Mouse (Mus musculus) cerebellum, adult 2 months (tissue): ENCODE measurements around the gene Fam69b. TPM values are rescaled to one million over a fixed set of nuclear protein-coding genes. Genes with fewer than 3 reads are reported as not detected.

Source experiments
- DNase-seq, 2 experiments: peaks; one replicate each; pipeline ENCODE4 v3.0.0; 2021
- H3K27ac ChIP-seq: fragments of 200-500 bp; 2 replicates; pipeline ENCODE4 v1.5.1; 2012; ENCODE audit warnings: low read length, control low read depth, inconsistent platforms; ENCODE audit not compliant: insufficient read depth
- H3K27me3 ChIP-seq: fragments of 200-500 bp; 2 replicates; pipeline ENCODE4 v1.6.1; 2012; ENCODE audit warnings: inconsistent platforms, mild to moderate bottlenecking, low read length, moderate library complexity; ENCODE audit not compliant: control insufficient read depth, insufficient read depth
- H3K4me1 ChIP-seq: fragments of 200-500 bp; 2 replicates; pipeline ENCODE4 v1.6.1; 2011; ENCODE audit warnings: low read length; ENCODE audit not compliant: control insufficient read depth, insufficient read depth
- H3K4me3 ChIP-seq: fragments of 200-500 bp; replicated peaks from 2 replicates; pipeline ENCODE3; 2011; ENCODE audit warnings: mild to moderate bottlenecking, low read depth, low read length, control low read depth; ENCODE audit not compliant: insufficient read depth
- CTCF ChIP-seq: fragments of 200-500 bp; IDR thresholded peaks from 2 replicates; pipeline ENCODE4 v1.5.1; 2011; ENCODE audit warnings: low read depth, mild to moderate bottlenecking, control low read depth, low read length, moderate library complexity, borderline replicate concordance; ENCODE audit not compliant: insufficient read depth
- POLR2A ChIP-seq: fragments of 200-500 bp; IDR thresholded peaks from 2 replicates; pipeline ENCODE4 v1.6.1; 2011; ENCODE audit warnings: low read length, control low read depth, borderline replicate concordance; ENCODE audit not compliant: insufficient read depth
- WGBS: fragments of 180-500 bp; shearing (Covaris S2); methylation state at CpG from one replicate; pipeline ENCODE4 v1.1.7; 2018; 5-methylcytosine and 5-hydroxymethylcytosine counted together
- polyA plus RNA-seq: library from polyadenylated mRNA; depleted of rRNA; stranded (reverse); fragments of >200 nt; gene quantifications from 2 replicates; pipeline ENCODE4 v1.2.3, GENCODE M21; 2012

Fam69b gene
- polyA plus RNA-seq, 1 experiment: 147 TPM

DNA sequence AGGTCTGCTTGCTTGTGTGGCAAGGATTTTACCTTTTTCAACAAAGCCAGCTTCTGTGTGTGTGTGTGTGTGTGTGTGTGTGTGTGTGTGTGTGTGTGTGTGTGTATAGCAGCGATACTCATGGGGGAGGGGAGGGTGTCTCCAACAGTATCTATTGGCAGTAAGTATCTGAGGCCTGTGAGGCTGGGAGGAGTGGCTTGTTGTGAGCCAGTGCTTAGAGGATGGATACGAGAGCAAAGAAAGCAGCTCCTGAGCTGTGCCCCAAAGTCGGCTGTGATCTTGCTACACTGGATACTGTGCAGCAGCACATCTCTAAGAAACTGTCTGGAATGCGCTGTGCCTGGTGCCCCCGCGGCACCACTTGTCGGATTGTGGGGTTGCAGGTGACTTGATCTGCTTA, 10.3 kb upstream of the Fam69b start:
- no peaks in the 10 kb centered on the region for H3K27me3 ChIP-seq
- WGBS: 67% methylated on average over 7 of the region's 7 CpGs
- no peak overlapping the region for H3K27ac ChIP-seq
- TF ChIP-seq POLR2A (no peak), CTCF (no peak)
- H3K4me3 ChIP-seq: no peak overlapping the region
- DNase-seq: no peak
- H3K4me1 ChIP-seq: no peaks in the 10 kb centered on the region; the same call in 1 of the 2 replicates

DNA sequence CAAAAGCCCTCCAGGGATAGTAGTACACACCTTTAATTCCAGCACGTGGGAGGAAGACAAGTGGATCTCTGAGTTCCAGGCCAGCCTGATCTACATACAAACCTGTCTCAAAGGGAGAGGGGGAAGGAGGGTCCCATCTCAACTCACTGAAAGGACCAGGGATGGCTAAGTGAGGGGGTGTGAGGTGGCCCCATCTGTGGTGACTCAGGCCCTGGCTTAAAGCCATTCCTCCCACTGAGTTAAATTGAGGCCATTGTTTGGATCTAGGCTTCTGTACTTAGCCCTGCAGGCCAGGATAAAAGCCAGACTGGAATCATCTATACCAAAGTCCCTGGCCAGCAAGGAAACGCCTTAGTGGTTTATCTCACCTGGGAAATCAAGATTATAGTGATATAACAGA, 7.0 kb upstream of the Fam69b start:
- no peak overlapping the region for H3K4me3 ChIP-seq
- no peak overlapping the region for H3K27ac ChIP-seq
- H3K27me3 ChIP-seq: no peaks in the 10 kb centered on the region
- no peak for TF ChIP-seq POLR2A
- no peak for TF ChIP-seq CTCF
- H3K4me1 ChIP-seq: no peaks in the 10 kb centered on the region; the same call in 1 of the 2 replicates
- 19% methylated on average over 2 of the region's 2 CpGs for WGBS
- no peak for DNase-seq

DNA sequence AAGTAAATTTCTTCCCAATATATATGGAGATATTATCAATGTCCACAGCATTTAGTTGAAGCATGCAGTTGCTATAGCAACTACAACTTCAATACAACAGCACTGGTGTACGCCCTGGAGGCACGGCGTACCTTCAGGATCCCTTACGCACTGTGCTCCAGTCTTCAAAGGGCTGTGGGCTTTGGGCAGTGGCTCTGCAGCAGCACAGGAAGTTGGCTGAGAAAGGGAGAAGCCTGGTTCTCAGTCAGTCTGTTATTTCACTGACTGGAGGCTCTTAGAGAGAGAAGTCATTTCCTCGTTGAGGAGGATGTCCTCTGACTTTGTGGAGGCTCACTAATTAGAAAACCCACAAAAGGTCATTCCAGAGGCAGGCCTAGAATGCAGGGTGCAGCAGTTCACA, 5.3 kb upstream of the Fam69b start:
- 80% methylated on average over 5 of the region's 5 CpGs for WGBS
- no peaks in the 10 kb centered on the region; the same call in 1 of the 2 replicates for H3K4me1 ChIP-seq
- no peaks in the 10 kb centered on the region for H3K27me3 ChIP-seq
- H3K4me3 ChIP-seq: no peak overlapping the region
- DNase-seq: no peak
- H3K27ac ChIP-seq: no peak overlapping the region
- TF ChIP-seq CTCF: no peak
- TF ChIP-seq POLR2A: no peak

DNA sequence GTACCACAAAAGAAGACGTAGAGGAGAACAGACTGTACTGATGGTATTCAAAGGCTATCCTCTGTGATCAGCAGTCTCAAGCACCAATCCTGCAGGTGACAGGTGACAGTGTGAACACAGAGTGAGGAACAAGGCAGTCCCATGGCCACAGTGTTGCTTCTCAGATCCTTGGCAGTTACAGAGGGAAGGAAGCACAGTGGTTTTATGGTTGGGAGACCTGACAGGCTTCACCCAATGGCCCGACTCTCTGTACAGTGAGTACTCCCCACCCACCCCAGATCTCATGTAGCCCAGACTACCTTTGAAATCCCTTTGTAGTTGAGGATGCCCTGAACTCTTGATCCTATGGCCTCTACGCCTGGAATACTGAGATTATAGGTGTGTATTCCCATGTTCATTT, 2.8 kb upstream of the Fam69b start:
- 85% methylated on average over 3 of the region's 3 CpGs for WGBS

DNA sequence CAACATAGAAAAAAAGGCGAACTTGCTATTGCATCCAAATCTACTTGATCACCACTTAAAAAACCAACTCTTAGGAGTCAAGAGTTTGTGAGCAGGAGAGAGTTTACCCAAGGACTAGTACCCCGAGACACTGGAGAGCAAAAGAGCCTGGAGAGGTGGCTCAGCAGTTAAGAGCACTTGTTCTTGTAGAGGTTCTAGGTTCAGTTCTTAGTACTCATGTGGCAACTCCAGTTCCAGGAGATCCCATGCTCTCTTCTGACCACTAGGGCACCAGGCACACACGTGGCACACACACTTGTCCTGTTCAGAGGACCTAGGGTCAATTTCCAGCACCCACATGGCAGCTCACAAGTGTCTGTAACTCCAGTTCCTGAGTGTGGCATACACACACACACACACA, 2.2 kb upstream of the Fam69b start:
- no peak overlapping the region for H3K27ac ChIP-seq
- peaks cover 11% of the 10 kb centered on the region for H3K4me1 ChIP-seq
- 72% methylated on average over 3 of the region's 3 CpGs for WGBS
- no peaks in the 10 kb centered on the region for H3K27me3 ChIP-seq
- no peak overlapping the region for H3K4me3 ChIP-seq
- TF ChIP-seq POLR2A (no peak), CTCF (no peak)
- DNase-seq: no peak

More for the DNA sequence above, 2.8 kb upstream of the Fam69b start:
- no peaks in the 10 kb centered on the region for H3K27me3 ChIP-seq
- no peak for DNase-seq
- TF ChIP-seq POLR2A (no peak), CTCF (no peak)
- no peak overlapping the region for H3K4me3 ChIP-seq
- peaks cover 7% of the 10 kb centered on the region for H3K4me1 ChIP-seq
- no peak overlapping the region for H3K27ac ChIP-seq

DNA sequence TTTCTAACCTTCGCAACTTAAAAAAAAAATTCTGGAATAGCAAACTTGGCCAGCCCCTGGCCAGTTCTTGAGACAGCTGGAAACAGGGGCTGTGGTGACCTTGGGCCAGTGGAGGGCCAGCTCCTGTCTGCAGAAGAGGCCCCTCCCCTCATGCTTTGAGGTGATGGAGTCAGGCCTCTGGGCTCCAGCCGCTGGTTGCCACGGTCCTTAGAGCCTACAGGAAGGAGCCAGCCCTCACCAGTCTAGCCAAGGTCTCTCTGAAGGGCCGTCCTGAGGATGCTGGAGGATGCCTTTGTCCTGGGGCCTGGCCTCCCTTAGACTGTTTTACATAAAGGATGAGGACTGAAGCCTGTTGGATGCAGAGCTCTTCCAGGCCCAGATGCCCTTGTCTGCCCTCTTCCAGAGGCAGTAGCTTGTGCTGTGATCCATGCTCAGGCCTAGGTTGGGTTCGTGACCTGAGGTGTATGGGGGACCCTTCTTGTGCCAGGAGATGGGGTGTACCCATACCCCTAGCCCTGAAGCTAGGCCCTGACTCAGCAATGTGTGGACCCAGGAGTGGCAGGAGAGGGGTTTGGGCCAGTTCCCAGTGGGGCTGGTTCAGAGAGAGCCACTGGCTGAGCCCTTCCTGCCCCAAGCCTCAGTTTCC, 658 bp downstream of the Fam69b start:
- Histone ChIP-seq H3K4me1 (peaks cover 27% of the 10 kb centered on the region), H3K4me3 (peak overlapping the region; percentile 63), H3K27me3 (no peaks in the 10 kb centered on the region), H3K27ac (peak overlapping the region; percentile 55)
- peak; percentile 49 to 53 for DNase-seq
- TF ChIP-seq POLR2A: no peak
- no peak for TF ChIP-seq CTCF
- WGBS: 7% methylated on average over 5 of the region's 5 CpGs

DNA sequence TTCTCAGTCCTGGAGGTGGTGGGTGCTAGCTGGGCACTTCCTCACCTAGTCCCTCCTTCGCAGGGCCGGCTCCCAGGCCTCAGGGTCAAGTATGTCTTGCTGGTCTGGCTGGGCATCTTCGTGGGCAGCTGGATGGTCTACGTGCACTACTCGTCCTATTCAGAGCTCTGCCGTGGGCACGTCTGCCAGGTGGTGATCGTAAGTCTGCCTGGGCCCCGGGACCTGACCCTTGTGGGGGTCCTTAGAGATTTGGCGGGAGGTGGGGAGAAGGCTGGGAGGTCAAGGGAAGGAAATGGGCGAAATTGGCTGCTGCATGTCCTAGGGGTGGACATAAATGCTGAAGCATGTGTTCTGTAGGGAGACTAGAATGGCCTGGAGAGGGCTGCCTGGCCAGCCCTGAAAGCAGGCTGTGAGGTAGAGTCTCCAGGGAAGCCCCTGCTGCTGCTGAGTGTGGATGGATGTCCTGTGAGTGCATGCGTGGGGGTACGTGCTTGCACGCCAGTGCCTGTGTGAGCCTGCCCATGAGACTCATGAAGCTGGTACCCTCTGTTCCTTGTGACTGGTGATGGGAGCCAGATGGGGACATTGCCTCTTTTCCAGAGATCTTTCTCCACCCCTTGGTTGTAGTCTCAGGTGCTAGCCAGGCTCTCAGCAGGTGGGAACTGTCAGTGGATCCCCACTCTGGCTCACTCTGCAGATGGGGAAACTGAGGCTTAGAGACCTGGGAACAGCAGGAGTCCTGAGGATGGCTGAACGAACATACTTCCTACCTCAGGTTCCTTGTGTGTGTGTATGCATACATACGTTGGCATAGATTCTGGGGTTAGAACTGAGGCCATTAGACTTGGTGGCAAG, 4.5 kb downstream of the Fam69b start:
- WGBS: 62% methylated on average over 16 of the region's 16 CpGs
- Histone ChIP-seq H3K27me3 (no peaks in the 10 kb centered on the region), H3K4me3 (no peak overlapping the region), H3K4me1 (peaks cover 47% of the 10 kb centered on the region), H3K27ac (no peak overlapping the region)
- DNase-seq: peak in 1 of 2 experiments; percentile 14
- no peak for TF ChIP-seq CTCF
- no peak for TF ChIP-seq POLR2A

DNA sequence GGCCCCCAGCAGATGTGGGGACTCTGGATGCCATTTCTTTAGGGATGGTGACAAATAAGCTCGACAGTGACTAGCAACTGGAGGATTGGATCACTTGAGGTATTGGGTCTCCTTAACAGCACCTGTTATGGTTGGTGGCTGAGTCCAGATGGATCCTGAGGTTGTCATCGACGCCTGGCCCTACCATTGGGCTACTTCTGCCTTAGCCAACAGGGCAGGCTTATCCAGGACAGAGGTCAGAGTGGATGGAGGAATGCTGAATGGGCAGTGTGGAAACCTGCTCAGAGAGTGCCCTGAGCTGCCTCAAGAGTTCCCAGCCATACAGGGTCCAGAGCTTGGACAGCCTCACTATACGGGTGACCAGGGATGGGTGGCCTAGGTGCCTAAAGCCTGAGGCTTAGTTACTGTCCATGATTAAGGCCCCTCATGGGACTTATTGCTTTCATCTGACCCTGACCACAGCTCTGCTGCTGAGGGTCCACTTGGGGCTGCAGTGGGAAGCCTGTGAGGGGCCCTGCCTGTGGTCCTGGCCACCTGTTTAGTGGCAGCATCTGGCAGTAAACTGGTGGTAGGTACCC, 5.8 kb downstream of the Fam69b start:
- no peak overlapping the region for H3K27ac ChIP-seq
- H3K4me3 ChIP-seq: no peak overlapping the region
- no peak for DNase-seq
- H3K4me1 ChIP-seq: peaks cover 58% of the 10 kb centered on the region
- 61% methylated on average over 4 of the region's 4 CpGs for WGBS
- H3K27me3 ChIP-seq: no peaks in the 10 kb centered on the region
- TF ChIP-seq CTCF: no peak
- no peak for TF ChIP-seq POLR2A
